Mouse (Mus musculus) neural tube, embryonic 12.5 days (tissue): ENCODE data around the gene Tob1. TPM values are rescaled to one million over a fixed set of nuclear protein-coding genes. Genes with fewer than 3 reads are reported as not detected.

Source experiments
- ATAC-seq: fragments of 200-750 bp; cut with Nextera tagmentation; 2 replicates; pipeline ENCODE4 v1.8.0; 2017; ENCODE audit warnings: low read depth, mild to moderate bottlenecking, moderate TSS enrichment, moderate library complexity; ENCODE audit not compliant: low FRiP score
- H3K27ac ChIP-seq: fragments of 300-500 bp; sonication (generic); 2 replicates; pipeline ENCODE4 v1.5.1; 2016
- H3K27me3 ChIP-seq: fragments of 300-500 bp; sonication (generic); replicated peaks from 2 replicates; pipeline ENCODE4 v1.6.1; 2016; ENCODE audit warnings: mild to moderate bottlenecking
- H3K36me3 ChIP-seq: fragments of 300-500 bp; sonication (generic); 2 replicates; pipeline ENCODE4 v1.6.1; 2016; ENCODE audit warnings: mild to moderate bottlenecking
- H3K4me1 ChIP-seq: fragments of 300-500 bp; sonication (generic); 2 replicates; pipeline ENCODE4 v1.6.1; 2016
- H3K4me2 ChIP-seq: fragments of 300-500 bp; sonication (generic); replicated peaks from 2 replicates; pipeline ENCODE4 v1.6.1; 2016; ENCODE audit warnings: mild to moderate bottlenecking
- H3K4me3 ChIP-seq: fragments of 300-500 bp; sonication (generic); 2 replicates; pipeline ENCODE4 v1.5.1; 2016
- H3K9ac ChIP-seq: fragments of 300-500 bp; sonication (generic); 2 replicates; pipeline ENCODE4 v1.6.1; 2016; ENCODE audit warnings: mild to moderate bottlenecking
- H3K9me3 ChIP-seq: fragments of 300-500 bp; sonication (generic); 2 replicates; pipeline ENCODE4 v1.6.1; 2016; ENCODE audit warnings: mild to moderate bottlenecking
- WGBS: fragments of 180-500 bp; shearing (Covaris S2); methylation state at CpG from one replicate; pipeline ENCODE4 v1.1.7; 2016; 5-methylcytosine and 5-hydroxymethylcytosine counted together
- polyA plus RNA-seq: library from polyadenylated mRNA; unstranded; fragments of >200 nt; fragmentation: Nextera tagmentation; extraction: Ambion mirVana; gene quantifications from 2 replicates; pipeline ENCODE4 v1.2.1, GENCODE M21; 2016

Tob1 gene
- polyA plus RNA-seq, result 41.7 and 43.3 TPM in 2 replicates

- peak; percentile 97 for ATAC-seq
- Histone ChIP-seq H3K4me2 (peak within 1 kb of the TSS; percentile 98), H3K36me3 (peaks cover 10% of the 10 kb centered on the region), H3K4me1 (peaks cover 27% of the 10 kb centered on the region), H3K9me3 (no peaks in the 10 kb centered on the region), H3K4me3 (peak within 1 kb of the TSS; percentile 90), H3K27ac (peak within 1 kb of the TSS; percentile 95), H3K9ac (peak within 1 kb of the TSS; percentile 99), H3K27me3 (no peaks in the 10 kb centered on the region)
- WGBS, result under 1% methylated on average over 55 of the region's 55 CpGs
Observed at GRCm38 (mm10) chr11:94211124-94211603, at the start of gene Tob1. TSS of gene Tob1 (plus strand) at chr11:94211454.

- H3K9ac ChIP-seq, result no peak overlapping the region
- no peaks in the 10 kb centered on the region for H3K36me3 ChIP-seq
- 88% methylated on average over 11 of the region's 11 CpGs for WGBS
- H3K4me3 ChIP-seq, result no peak overlapping the region
- ATAC-seq, result no peak
- no peaks in the 10 kb centered on the region for H3K27me3 ChIP-seq
- no peak overlapping the region for H3K4me2 ChIP-seq
- H3K27ac ChIP-seq, result 0 out of 2 replicates have a peak overlapping the region, but pooled peaks have one; percentile 98
- H3K4me1 ChIP-seq, result peaks cover 48% of the 10 kb centered on the region
- H3K9me3 ChIP-seq, result no peaks in the 10 kb centered on the region
Observed at GRCm38 (mm10) chr11:94161867-94162581, 49.2 kb upstream of the Tob1 start.

DNA sequence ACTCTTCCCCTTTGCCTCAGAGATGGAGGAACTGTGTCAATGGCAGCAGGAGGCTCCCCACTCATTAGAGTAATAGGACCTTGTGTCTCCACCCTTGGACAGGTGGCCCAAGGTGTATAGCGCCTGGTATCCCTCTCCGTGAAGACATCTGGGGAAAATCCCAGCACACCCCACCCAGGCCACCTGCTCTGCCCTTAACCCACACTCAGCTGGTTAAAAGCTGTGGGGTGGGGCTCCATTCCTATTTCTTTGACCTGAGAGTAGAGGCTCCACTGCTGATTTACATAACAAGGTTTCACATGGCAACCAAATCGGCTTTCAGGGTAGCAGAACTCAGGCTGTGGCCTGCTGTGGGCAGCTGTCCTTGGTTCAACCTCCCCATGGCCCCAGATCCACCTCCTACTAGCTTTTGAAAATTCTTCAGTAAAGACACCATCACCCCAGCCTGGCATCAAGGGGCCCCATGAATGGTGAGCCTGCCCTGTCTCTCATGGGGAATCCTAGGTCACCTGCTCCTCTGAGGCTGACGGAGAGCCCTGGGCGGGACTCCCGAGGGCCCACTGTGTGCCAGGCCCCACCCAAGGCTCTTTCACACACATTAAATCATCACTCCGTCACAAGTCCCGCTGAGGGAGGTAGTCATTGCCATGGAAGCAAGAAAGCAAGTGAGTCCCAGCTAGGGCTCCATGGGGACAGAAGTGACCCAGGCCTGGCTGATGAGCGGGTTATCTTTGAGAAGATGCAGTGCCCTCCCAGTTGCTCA lies 48.1 kb upstream of the Tob1 start:
- Histone ChIP-seq H3K4me1 (peaks cover 51% of the 10 kb centered on the region), H3K9ac (no peak overlapping the region), H3K36me3 (no peaks in the 10 kb centered on the region), H3K9me3 (no peaks in the 10 kb centered on the region), H3K27me3 (no peaks in the 10 kb centered on the region), H3K4me3 (no peak overlapping the region), H3K4me2 (no peak overlapping the region), H3K27ac (no peak overlapping the region)
- 50% methylated on average over 9 of the region's 9 CpGs for WGBS
- no peak for ATAC-seq

DNA sequence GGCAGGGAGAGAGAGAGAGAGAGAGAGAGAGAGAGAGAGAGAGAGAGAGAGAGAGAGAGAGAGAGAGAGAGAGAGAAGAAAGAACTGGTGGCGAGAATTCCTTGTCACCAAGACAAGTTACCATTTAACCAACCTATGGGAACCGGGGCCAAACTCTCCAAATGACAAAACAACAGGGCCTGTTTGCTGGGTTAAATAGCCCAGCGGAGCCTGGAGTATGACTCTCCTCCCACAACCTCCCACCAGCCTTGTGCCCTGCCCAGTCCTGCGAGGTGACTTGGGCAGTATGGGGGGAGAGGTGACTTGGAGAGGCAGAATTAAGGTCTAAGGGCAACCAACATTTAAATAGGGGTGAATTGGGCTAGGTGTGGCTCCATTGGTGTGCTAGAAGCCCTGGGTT lies 45.5 kb upstream of the Tob1 start:
- ATAC-seq, result no peak
- WGBS, result 71% methylated on average over 4 of the region's 4 CpGs
- no peak overlapping the region for H3K27ac ChIP-seq

GRCm38 (mm10) chr11:94168238-94168637 lies 43.0 kb upstream of the Tob1 start:
- peaks cover 10% of the 10 kb centered on the region; the same call in 1 of the 2 replicates for H3K4me1 ChIP-seq
- no peak overlapping the region for H3K4me2 ChIP-seq
- WGBS, result 48% methylated on average over 5 of the region's 5 CpGs
- no peak overlapping the region for H3K4me3 ChIP-seq
- no peaks in the 10 kb centered on the region for H3K36me3 ChIP-seq
- no peak overlapping the region for H3K9ac ChIP-seq
- H3K9me3 ChIP-seq, result no peaks in the 10 kb centered on the region
- H3K27me3 ChIP-seq, result no peaks in the 10 kb centered on the region
- H3K27ac ChIP-seq, result no peak overlapping the region
- 0 out of 2 replicates have a peak, but pooled peaks have one; percentile 44 for ATAC-seq

More for the DNA sequence above, 45.5 kb upstream of the Tob1 start:
- Histone ChIP-seq H3K9me3 (no peaks in the 10 kb centered on the region), H3K36me3 (no peaks in the 10 kb centered on the region), H3K4me3 (no peak overlapping the region), H3K4me2 (no peak overlapping the region), H3K4me1 (peaks cover 29% of the 10 kb centered on the region), H3K27me3 (no peaks in the 10 kb centered on the region), H3K9ac (no peak overlapping the region)

DNA sequence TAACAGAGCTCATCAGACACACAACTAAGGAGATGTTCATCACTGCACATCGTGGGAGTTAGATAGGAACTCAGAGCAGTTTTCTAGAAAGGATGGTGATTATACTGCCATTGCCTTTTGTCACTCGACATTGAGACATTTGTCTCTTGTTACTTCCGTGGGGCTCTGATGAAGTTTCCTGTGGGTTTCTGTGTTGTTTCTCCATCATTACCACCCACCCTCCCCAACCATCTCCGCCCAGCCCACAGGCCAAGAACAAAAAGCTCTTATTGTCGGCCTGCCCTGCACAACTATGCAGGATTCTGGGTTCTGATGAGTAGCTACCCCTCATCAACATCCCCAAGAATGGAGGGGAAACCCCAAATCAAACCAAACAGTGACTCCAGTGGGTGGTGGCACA lies 41.7 kb upstream of the Tob1 start:
- H3K9me3 ChIP-seq, result no peaks in the 10 kb centered on the region
- no peak overlapping the region for H3K9ac ChIP-seq
- no peak overlapping the region for H3K4me2 ChIP-seq
- H3K4me3 ChIP-seq, result no peak overlapping the region
- H3K27ac ChIP-seq, result no peak overlapping the region
- H3K27me3 ChIP-seq, result no peaks in the 10 kb centered on the region
- ATAC-seq, result no peak
- 69% methylated on average over 5 of the region's 5 CpGs for WGBS
- H3K36me3 ChIP-seq, result no peaks in the 10 kb centered on the region
- 0 out of 2 replicates have a peak, but pooled peaks cover 5% of the 10 kb centered on the region for H3K4me1 ChIP-seq

- Histone ChIP-seq H3K27me3 (no peaks in the 10 kb centered on the region), H3K4me3 (no peak overlapping the region), H3K36me3 (no peaks in the 10 kb centered on the region), H3K9ac (no peak overlapping the region), H3K9me3 (no peaks in the 10 kb centered on the region), H3K4me1 (0 out of 2 replicates have a peak, but pooled peaks cover 5% of the 10 kb centered on the region), H3K27ac (no peak overlapping the region), H3K4me2 (no peak overlapping the region)
- WGBS, result 91% methylated on average over 5 of the region's 5 CpGs
- ATAC-seq, result no peak
Observed at GRCm38 (mm10) chr11:94171691-94172090, 39.6 kb upstream of the Tob1 start.

GRCm38 (mm10) chr11:94172186-94172585 lies 39.1 kb upstream of the Tob1 start:
- no peaks in the 10 kb centered on the region for H3K9me3 ChIP-seq
- no peak overlapping the region for H3K9ac ChIP-seq
- H3K36me3 ChIP-seq, result no peaks in the 10 kb centered on the region
- H3K4me3 ChIP-seq, result no peak overlapping the region
- H3K27me3 ChIP-seq, result no peaks in the 10 kb centered on the region
- H3K4me2 ChIP-seq, result no peak overlapping the region
- H3K4me1 ChIP-seq, result 0 out of 2 replicates have a peak, but pooled peaks cover 5% of the 10 kb centered on the region
- 79% methylated on average over 9 of the region's 9 CpGs for WGBS
- no peak for ATAC-seq
- H3K27ac ChIP-seq, result no peak overlapping the region

DNA sequence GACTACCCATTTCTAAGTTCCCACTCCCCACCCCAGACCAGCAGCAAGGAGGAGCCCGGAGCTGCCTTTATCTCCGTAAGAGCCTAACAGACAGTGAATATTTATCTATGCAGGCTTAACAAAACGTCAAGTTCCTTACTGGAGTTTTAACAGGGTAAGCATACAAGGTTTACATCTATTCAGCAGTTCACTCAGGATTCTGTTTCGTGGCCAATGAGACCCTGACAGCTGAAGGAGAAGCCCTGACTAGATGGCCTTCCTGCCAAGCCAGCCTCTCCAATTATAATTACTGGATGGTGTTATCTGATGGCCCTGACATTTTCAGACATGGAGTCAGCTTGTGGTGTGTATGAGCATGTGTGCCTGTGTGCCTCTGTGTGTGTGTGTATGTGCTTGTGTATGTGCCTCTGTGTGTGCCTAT lies 37.5 kb upstream of the Tob1 start:
- Histone ChIP-seq H3K9ac (no peak overlapping the region), H3K9me3 (no peaks in the 10 kb centered on the region), H3K27ac (no peak overlapping the region), H3K4me2 (no peak overlapping the region), H3K36me3 (no peaks in the 10 kb centered on the region), H3K4me1 (no peaks in the 10 kb centered on the region), H3K4me3 (no peak overlapping the region), H3K27me3 (no peaks in the 10 kb centered on the region)
- no peak for ATAC-seq
- WGBS, result 62% methylated on average over 4 of the region's 4 CpGs

GRCm38 (mm10) chr11:94175288-94175687 lies 36.0 kb upstream of the Tob1 start:
- H3K27me3 ChIP-seq, result no peaks in the 10 kb centered on the region
- H3K4me1 ChIP-seq, result no peaks in the 10 kb centered on the region
- H3K4me2 ChIP-seq, result no peak overlapping the region
- 72% methylated on average over 7 of the region's 7 CpGs for WGBS
- no peak overlapping the region for H3K4me3 ChIP-seq
- H3K9ac ChIP-seq, result no peak overlapping the region
- H3K36me3 ChIP-seq, result no peaks in the 10 kb centered on the region
- H3K27ac ChIP-seq, result no peak overlapping the region
- no peak for ATAC-seq
- no peaks in the 10 kb centered on the region for H3K9me3 ChIP-seq

DNA sequence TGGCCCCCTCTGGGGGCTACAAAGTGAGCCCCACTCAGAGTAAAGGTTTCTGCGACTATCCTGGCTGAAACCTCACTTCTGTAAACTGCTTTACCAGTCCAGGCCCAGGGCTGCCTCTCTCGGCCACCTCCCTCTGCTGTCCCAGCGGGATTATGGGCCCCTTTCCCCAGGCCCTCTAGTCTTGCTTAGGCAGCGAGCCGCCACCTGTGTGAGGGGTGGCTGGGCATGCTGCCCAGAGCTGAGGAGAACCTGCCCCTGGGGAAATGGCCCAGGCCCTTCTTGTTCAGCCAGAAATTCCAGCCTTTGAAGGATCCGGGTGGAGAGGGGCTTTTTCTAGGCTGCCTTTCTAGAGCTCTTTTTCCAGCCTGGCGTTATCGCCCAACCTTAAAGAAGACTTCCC lies 35.6 kb upstream of the Tob1 start:
- H3K9ac ChIP-seq, result no peak overlapping the region
- H3K4me3 ChIP-seq, result no peak overlapping the region
- no peak overlapping the region for H3K27ac ChIP-seq
- 61% methylated on average over 8 of the region's 8 CpGs for WGBS
- H3K4me1 ChIP-seq, result no peaks in the 10 kb centered on the region
- no peak for ATAC-seq
- H3K27me3 ChIP-seq, result no peaks in the 10 kb centered on the region
- H3K9me3 ChIP-seq, result no peaks in the 10 kb centered on the region
- H3K36me3 ChIP-seq, result no peaks in the 10 kb centered on the region
- no peak overlapping the region for H3K4me2 ChIP-seq

DNA sequence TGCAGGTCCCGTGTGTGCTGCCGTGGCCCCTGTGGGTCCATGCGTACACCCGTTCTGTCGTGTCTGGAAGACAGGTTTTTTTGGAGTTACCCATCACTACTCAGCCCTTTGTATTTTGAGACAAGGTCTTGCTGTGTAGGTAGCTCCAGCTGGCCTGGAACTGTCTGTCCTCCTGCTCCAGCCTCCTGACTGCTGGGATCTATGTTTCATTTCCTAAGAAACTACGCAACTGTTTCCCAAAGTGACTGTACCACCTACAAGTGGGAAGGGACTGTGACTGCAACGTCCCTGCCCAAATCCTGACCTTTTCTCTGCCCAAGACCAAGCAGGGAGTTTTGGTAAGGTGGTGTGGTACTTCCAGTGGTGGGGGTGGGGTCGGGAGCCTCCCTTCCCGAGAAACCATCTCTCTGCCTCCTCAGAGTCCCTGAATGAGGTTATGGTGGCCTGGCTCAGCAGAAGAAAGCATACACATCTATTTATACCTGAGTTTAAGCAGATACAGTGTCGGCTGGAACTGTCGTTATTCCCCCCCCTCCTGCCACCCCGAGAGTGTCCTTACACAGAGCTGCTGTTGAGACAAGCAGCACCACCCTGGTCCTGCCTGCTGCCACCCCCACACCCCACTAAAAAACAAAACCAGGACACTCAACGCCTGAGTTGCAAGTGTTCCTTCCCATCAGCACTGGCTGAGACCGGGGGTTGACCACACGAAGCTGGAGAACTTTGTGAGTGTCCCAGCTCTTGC lies 33.2 kb upstream of the Tob1 start:
- no peak for ATAC-seq
- WGBS, result 78% methylated on average over 15 of the region's 15 CpGs
- no peak overlapping the region for H3K4me3 ChIP-seq
- H3K9ac ChIP-seq, result no peak overlapping the region
- no peaks in the 10 kb centered on the region for H3K36me3 ChIP-seq
- H3K4me2 ChIP-seq, result no peak overlapping the region
- H3K9me3 ChIP-seq, result no peaks in the 10 kb centered on the region
- H3K27ac ChIP-seq, result no peak overlapping the region
- no peaks in the 10 kb centered on the region for H3K4me1 ChIP-seq
- H3K27me3 ChIP-seq, result no peaks in the 10 kb centered on the region
